Mouse (Mus musculus): Measurements from ENCODE around the gene Hist1h2be. TPM values are rescaled to one million over a fixed set of nuclear protein-coding genes. Genes with fewer than 3 reads are reported as not detected.
"Not testable (repeated sequence)": the region's sequence is repeated elsewhere in the genome, so short reads cannot be mapped to it uniquely, and the experiment has no call there.

The Hist1h2be gene
- polyA plus RNA-seq, 1 experiment from 2014 or later = 3.6 TPM

- not testable (repeated sequence) for H3K9me3 ChIP-seq; DNase-seq (ENCODE audit: extremely low spot score, low spot score); H3K27me3 ChIP-seq (ENCODE audit: poor library complexity, severe bottlenecking); H3K36me3 ChIP-seq (replicated peaks)
- H3K27ac ChIP-seq = peak overlapping the region; percentile 98
- 0% methylated on average over 2 of the region's 5 CpGs for WGBS
- H3K4me1 ChIP-seq = peaks cover 16% of the 10 kb centered on the region
- peak overlapping the region; percentile 54 for H3K4me3 ChIP-seq
Observed at GRCm38 (mm10) chr13:23561531-23561882, 59.4 kb downstream of the Hist1h2be start.

GRCm38 (mm10) chr13:23560699-23561098, 60.2 kb downstream of the Hist1h2be start:
- 15% methylated on average over 2 of the region's 2 CpGs for WGBS
- peaks cover 18% of the 10 kb centered on the region for H3K4me1 ChIP-seq
- H3K36me3 ChIP-seq (replicated peaks); H3K27me3 ChIP-seq (ENCODE audit: poor library complexity, severe bottlenecking); H3K9me3 ChIP-seq: not testable (repeated sequence)
- peak; percentile 33 for DNase-seq (ENCODE audit: extremely low spot score, low spot score)
- peak overlapping the region; percentile 30; the same call in 1 of the 2 replicates for H3K4me3 ChIP-seq
- H3K27ac ChIP-seq = peak overlapping the region; percentile 82

GRCm38 (mm10) chr13:23556906-23557305, 64.0 kb downstream of the Hist1h2be start:
- no peak for DNase-seq (ENCODE audit: extremely low spot score, low spot score)
- Histone ChIP-seq H3K27ac (peak overlapping the region; percentile 98), H3K4me1 (peaks cover 32% of the 10 kb centered on the region), H3K4me3 (peak overlapping the region; percentile 70), H3K27me3 (ENCODE audit: poor library complexity, severe bottlenecking) (no peaks in the 10 kb centered on the region), H3K36me3 (replicated peaks) (no peaks in the 10 kb centered on the region), H3K9me3 (no peaks in the 10 kb centered on the region)
- WGBS = 77% methylated on average over 3 of the region's 3 CpGs

DNA sequence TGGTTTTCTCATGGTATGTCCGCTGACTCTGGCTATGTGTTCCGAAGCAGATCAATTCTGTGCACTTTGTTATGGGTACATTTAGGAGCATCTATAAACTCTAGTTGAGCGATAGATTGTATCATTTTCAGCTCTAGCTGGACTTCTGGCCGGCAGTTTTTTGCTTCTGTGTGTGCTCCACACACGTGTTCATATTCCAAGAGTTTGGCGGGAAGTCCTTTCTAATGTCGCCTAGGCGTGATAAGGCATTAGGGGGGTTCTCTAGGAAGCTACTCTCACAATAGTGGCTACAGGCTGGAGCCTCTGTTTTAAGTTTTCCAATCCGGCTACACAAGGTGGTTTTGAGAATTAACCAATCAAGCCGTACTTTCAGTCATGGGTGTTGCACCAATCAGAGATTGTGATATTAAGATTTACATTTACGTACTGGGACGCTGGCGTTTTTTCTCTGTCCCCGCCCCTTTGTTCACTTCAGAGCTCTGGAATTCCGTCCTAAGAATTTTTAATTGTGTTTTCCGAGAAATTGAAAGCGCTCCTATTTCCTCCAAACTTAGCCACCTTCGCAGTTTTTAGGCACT, 65.0 kb downstream of the Hist1h2be start:
- Histone ChIP-seq H3K4me1 (peaks cover 36% of the 10 kb centered on the region), H3K9me3 (no peaks in the 10 kb centered on the region), H3K27me3 (ENCODE audit: poor library complexity, severe bottlenecking) (no peaks in the 10 kb centered on the region), H3K36me3 (replicated peaks) (no peaks in the 10 kb centered on the region), H3K4me3 (peak overlapping the region; percentile 70), H3K27ac (peak overlapping the region; percentile 98)
- DNase-seq (ENCODE audit: extremely low spot score, low spot score) = peak; percentile 80
- under 1% methylated on average over 18 of the region's 18 CpGs for WGBS

- Histone ChIP-seq H3K36me3 (replicated peaks) (no peaks in the 10 kb centered on the region), H3K9me3 (no peaks in the 10 kb centered on the region), H3K4me1 (peaks cover 44% of the 10 kb centered on the region), H3K4me3 (peak overlapping the region; percentile 70), H3K27me3 (ENCODE audit: poor library complexity, severe bottlenecking) (no peaks in the 10 kb centered on the region), H3K27ac (peak overlapping the region; percentile 98)
- peak; percentile 89 for DNase-seq (ENCODE audit: extremely low spot score, low spot score)
- WGBS = under 1% methylated on average over 54 of the region's 54 CpGs
Observed at GRCm38 (mm10) chr13:23554925-23555838, 65.7 kb downstream of the Hist1h2be start.

DNA sequence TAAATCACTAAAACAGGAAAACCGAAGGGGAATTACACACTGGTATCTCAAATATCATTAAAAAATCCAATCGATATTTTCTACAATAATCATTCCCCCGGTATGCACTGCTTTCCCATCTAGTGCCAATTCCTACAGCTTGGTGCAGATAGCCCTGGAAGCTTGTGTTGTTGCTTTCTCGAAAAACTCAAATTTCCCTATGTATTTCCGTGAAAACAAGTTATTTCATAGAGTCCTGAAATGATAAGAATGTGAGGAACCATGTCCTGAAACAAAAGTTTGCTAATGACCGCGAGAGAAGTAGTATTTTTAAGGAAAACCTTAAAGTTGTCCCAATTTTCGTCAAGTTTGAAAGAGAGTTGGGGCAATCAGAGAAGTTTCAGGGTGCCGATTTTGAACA, 66.5 kb downstream of the Hist1h2be start:
- Histone ChIP-seq H3K27me3 (ENCODE audit: poor library complexity, severe bottlenecking) (no peaks in the 10 kb centered on the region), H3K4me1 (peaks cover 45% of the 10 kb centered on the region), H3K4me3 (peak overlapping the region; percentile 70), H3K36me3 (replicated peaks) (no peaks in the 10 kb centered on the region), H3K9me3 (no peaks in the 10 kb centered on the region), H3K27ac (peak overlapping the region; percentile 98)
- 28% methylated on average over 9 of the region's 9 CpGs for WGBS
- DNase-seq (ENCODE audit: extremely low spot score, low spot score) = no peak

GRCm38 (mm10) chr13:23552962-23553361, 68.0 kb downstream of the Hist1h2be start, which contains the start of gene Hist1h1d:
Gene Hist1h1d (plus strand): TSS chr13:23553262.
- Histone ChIP-seq H3K36me3 (replicated peaks) (no peaks in the 10 kb centered on the region), H3K4me3 (peak within 1 kb of the TSS; percentile 70; the same call in 1 of the 2 replicates), H3K27me3 (ENCODE audit: poor library complexity, severe bottlenecking) (no peaks in the 10 kb centered on the region), H3K4me1 (peaks cover 50% of the 10 kb centered on the region), H3K9me3 (no peaks in the 10 kb centered on the region), H3K27ac (peak within 1 kb of the TSS; percentile 98)
- no peak for DNase-seq (ENCODE audit: extremely low spot score, low spot score)

DNA sequence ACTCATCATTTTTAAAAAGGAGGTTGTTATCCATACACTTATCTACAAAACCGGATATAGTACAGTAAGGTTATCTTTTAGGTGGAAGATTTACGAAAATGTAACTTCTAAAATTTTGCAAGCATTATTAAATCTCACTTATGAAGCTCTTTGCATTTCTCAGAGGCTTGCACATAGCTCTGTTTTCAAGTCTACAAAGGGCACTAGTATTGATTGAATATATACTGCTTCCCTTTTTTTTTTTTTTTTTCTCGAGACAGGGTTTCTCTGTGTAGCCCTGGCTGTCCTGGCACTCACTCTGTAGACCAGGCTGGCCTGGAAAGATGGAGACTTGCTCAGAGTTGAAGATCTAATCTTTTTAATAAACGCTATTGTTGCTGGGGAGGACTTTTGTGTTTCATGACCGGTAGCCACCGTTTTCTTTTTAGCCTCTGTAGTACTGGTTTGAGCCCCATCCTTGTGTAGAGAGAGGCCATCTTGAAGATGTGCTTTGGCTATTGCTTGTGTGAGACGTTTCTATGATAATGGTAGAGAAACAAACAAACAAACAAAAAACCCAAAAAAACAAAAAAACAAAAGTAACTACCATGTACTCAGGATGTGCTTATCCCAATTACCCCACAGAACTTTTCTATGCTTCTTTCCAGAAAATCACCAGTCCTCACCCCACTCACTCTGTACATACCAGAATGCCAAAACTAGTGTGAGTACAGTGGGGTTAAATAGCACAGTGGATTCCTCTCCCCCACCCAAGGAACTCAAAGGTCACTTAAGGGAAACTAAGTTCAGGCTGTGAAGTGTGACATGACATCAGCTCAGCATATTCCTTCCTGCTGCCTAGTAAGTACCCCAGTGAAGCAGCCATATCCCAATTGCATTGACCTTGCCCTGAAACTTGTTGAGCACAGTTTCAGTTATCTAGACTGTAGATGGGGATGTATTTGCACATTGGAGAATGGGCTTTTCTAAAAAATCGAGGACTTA, 68.7 kb downstream of the Hist1h2be start:
- H3K9me3 ChIP-seq = no peaks in the 10 kb centered on the region
- H3K27me3 ChIP-seq (ENCODE audit: poor library complexity, severe bottlenecking) = no peaks in the 10 kb centered on the region
- DNase-seq (ENCODE audit: extremely low spot score, low spot score) = no peak
- peak overlapping the region; percentile 98 for H3K27ac ChIP-seq
- WGBS = 61% methylated on average over 8 of the region's 8 CpGs
- H3K4me1 ChIP-seq = peaks cover 49% of the 10 kb centered on the region
- peak overlapping the region; percentile 54 for H3K4me3 ChIP-seq
- no peaks in the 10 kb centered on the region for H3K36me3 ChIP-seq (replicated peaks)

GRCm38 (mm10) chr13:23551146-23551834, 69.6 kb downstream of the Hist1h2be start, which contains the start of gene Hist1h4f:
Gene Hist1h4f (minus strand): TSS chr13:23551648.
- not testable (repeated sequence) for H3K27me3 ChIP-seq (ENCODE audit: poor library complexity, severe bottlenecking); H3K36me3 ChIP-seq (replicated peaks); H3K9me3 ChIP-seq
- DNase-seq (ENCODE audit: extremely low spot score, low spot score) = peak; percentile 93
- WGBS = under 1% methylated on average over 47 of the region's 47 CpGs
- H3K4me1 ChIP-seq = peaks cover 45% of the 10 kb centered on the region
- H3K4me3 ChIP-seq = peak within 1 kb of the TSS; percentile 54
- peak within 1 kb of the TSS; percentile 98 for H3K27ac ChIP-seq

DNA sequence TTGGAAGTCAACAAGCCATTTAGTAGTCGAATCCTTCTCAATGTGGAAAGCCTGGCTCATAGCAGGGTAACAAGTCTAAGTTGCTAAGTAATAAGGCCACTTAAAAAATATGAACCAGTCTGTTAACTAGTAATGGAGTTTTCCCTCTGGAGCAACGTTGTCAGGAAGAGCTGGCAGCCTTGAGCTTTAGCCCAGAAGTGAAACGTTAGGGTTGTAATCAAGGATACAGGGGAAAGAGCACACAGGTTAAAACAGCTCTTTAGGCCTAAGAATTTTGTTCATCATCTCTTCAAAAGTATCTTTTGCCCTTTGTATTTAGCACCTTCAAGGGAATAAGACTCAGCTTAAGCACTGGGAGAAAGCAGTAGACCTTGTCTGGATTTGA, 70.2 kb downstream of the Hist1h2be start:
- peak; percentile 45 for DNase-seq (ENCODE audit: extremely low spot score, low spot score)
- WGBS = 10% methylated on average over 3 of the region's 3 CpGs
- Histone ChIP-seq H3K27me3 (ENCODE audit: poor library complexity, severe bottlenecking) (no peaks in the 10 kb centered on the region), H3K27ac (peak overlapping the region; percentile 98), H3K4me3 (peak overlapping the region; percentile 54), H3K4me1 (peaks cover 48% of the 10 kb centered on the region), H3K36me3 (replicated peaks) (no peaks in the 10 kb centered on the region), H3K9me3 (no peaks in the 10 kb centered on the region)

DNA sequence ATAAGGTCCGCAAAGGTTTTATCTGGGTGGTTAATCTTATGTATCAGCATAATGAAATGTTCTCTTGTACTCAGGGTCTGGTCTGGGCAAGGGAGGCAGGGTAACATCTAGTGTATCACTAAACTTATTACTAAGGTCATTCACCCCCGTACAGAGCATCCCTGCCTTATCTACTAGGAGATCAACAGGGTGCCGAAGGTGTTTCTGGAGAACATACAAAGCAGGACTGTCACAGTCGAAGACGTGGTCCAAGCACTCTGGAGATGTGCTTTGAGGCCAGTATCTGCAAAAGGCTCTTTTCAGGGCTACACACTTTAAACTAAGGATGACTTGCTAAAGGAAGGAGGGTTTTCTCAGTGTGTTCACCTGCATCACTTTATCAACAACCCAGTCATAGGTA, 74.2 kb downstream of the Hist1h2be start:
- Histone ChIP-seq H3K9me3 (no peaks in the 10 kb centered on the region), H3K4me3 (peak overlapping the region; percentile 31; the same call in 1 of the 2 replicates), H3K36me3 (replicated peaks) (no peaks in the 10 kb centered on the region), H3K27ac (peak overlapping the region; percentile 76), H3K27me3 (ENCODE audit: poor library complexity, severe bottlenecking) (no peaks in the 10 kb centered on the region), H3K4me1 (peaks cover 36% of the 10 kb centered on the region)
- WGBS = 78% methylated on average over 5 of the region's 5 CpGs
- no peak for DNase-seq (ENCODE audit: extremely low spot score, low spot score)

DNA sequence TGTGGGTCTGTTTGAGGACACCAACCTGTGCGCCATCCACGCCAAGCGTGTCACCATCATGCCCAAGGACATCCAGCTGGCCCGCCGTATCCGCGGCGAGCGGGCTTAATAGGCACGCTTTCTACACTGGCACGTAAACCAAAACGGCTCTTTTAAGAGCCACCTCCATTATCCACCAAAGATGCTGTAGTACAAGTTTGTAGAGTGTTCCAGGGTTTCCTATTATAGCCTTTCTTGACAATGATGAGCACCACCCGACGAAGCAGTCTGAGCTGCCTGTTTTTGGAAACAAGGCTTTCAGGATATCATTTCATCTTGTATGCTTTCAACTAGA, 76.2 kb downstream of the Hist1h2be start:
- DNase-seq (ENCODE audit: extremely low spot score, low spot score) = peak; percentile 14
- WGBS = 0% methylated on average over 14 of the region's 14 CpGs

More for the DNA sequence above, 76.2 kb downstream of the Hist1h2be start:
- peak overlapping the region; percentile 95 for H3K27ac ChIP-seq
- not testable (repeated sequence) for H3K36me3 ChIP-seq (replicated peaks); H3K9me3 ChIP-seq; H3K27me3 ChIP-seq (ENCODE audit: poor library complexity, severe bottlenecking)
- peak overlapping the region; percentile 57 for H3K4me3 ChIP-seq
- peaks cover 26% of the 10 kb centered on the region for H3K4me1 ChIP-seq

Data from forebrain, embryonic 10.5 days (tissue).